Mouse (Mus musculus): ENCODE results near the gene Rbfox1. TPM values are rescaled to one million over a fixed set of nuclear protein-coding genes. Genes with fewer than 3 reads are reported as not detected.

The Rbfox1 gene
- polyA plus RNA-seq, 1 experiment from 2014 or later, result 125 TPM

DNA sequence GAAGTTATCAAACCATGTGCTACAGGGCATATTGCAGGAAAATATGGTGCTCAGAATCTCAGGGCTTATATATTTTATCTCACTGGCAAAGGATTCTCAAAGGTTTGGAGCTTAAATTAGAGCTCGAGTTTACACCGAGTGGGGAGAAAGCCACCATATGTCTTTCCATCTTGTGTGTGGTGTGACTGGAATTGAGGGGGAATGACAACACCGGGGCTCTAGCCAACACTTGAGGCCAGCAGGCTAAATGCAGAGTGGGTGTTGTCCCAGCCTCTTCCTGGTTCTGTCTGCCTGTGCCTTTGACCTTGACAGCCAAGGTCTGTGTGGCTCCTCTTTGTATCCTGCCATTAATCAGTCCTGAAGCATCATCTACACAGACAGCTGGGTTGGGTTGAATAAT, 157.6 kb downstream of the Rbfox1 start:
- 92% methylated on average over 3 of the region's 3 CpGs for WGBS
- Histone ChIP-seq H3K4me1 (ENCODE audit: control insufficient read depth, insufficient read depth, low read length) (no peaks in the 10 kb centered on the region), H3K9me3 (ENCODE audit: control insufficient read depth, low read length) (no peaks in the 10 kb centered on the region), H3K36me3 (ENCODE audit: control insufficient read depth, insufficient read depth, low read length) (no peaks in the 10 kb centered on the region), H3K27me3 (ENCODE audit: control insufficient read depth, insufficient read depth, low read length) (no peaks in the 10 kb centered on the region), H3K27ac (replicated peaks; ENCODE audit: low read depth, low read length) (no peak overlapping the region), H3K9ac (replicated peaks; ENCODE audit: low read length) (no peak overlapping the region), H3K4me2 (ENCODE audit: low read length) (no peak overlapping the region), H3K4me3 (replicated peaks; ENCODE audit: low read depth, low read length) (no peak overlapping the region)
- DNase-seq (no peak), ATAC-seq (ENCODE audit: low FRiP score, low TSS enrichment) (no peak)

GRCm38 (mm10) chr16:6048601-6049000, 163.4 kb downstream of the Rbfox1 start:
- H3K4me3 ChIP-seq (replicated peaks; ENCODE audit: low read depth, low read length), result no peak overlapping the region
- no peak overlapping the region for H3K9ac ChIP-seq (replicated peaks; ENCODE audit: low read length)
- no peaks in the 10 kb centered on the region for H3K4me1 ChIP-seq (ENCODE audit: control insufficient read depth, insufficient read depth, low read length)
- H3K27ac ChIP-seq (replicated peaks; ENCODE audit: low read depth, low read length), result no peak overlapping the region
- no peaks in the 10 kb centered on the region for H3K9me3 ChIP-seq (ENCODE audit: control insufficient read depth, low read length)
- ATAC-seq (ENCODE audit: low FRiP score, low TSS enrichment) (no peak), DNase-seq (no peak)
- H3K27me3 ChIP-seq (ENCODE audit: control insufficient read depth, insufficient read depth, low read length), result no peaks in the 10 kb centered on the region
- WGBS, result 95% methylated on average over 1 of the region's 1 CpGs
- H3K4me2 ChIP-seq (ENCODE audit: low read length), result no peak overlapping the region
- no peaks in the 10 kb centered on the region for H3K36me3 ChIP-seq (ENCODE audit: control insufficient read depth, insufficient read depth, low read length)

GRCm38 (mm10) chr16:6062495-6062894, 177.3 kb downstream of the Rbfox1 start:
- Histone ChIP-seq H3K36me3 (ENCODE audit: control insufficient read depth, insufficient read depth, low read length) (no peaks in the 10 kb centered on the region), H3K27me3 (ENCODE audit: control insufficient read depth, insufficient read depth, low read length) (no peaks in the 10 kb centered on the region), H3K4me2 (ENCODE audit: low read length) (no peak overlapping the region), H3K4me1 (ENCODE audit: control insufficient read depth, insufficient read depth, low read length) (no peaks in the 10 kb centered on the region), H3K4me3 (replicated peaks; ENCODE audit: low read depth, low read length) (no peak overlapping the region), H3K27ac (replicated peaks; ENCODE audit: low read depth, low read length) (no peak overlapping the region), H3K9ac (replicated peaks; ENCODE audit: low read length) (no peak overlapping the region), H3K9me3 (ENCODE audit: control insufficient read depth, low read length) (no peaks in the 10 kb centered on the region)
- WGBS, result 86% methylated on average over 1 of the region's 1 CpGs
- ATAC-seq (ENCODE audit: low FRiP score, low TSS enrichment) (no peak), DNase-seq (no peak)

GRCm38 (mm10) chr16:6065481-6065880, 180.3 kb downstream of the Rbfox1 start:
- H3K4me3 ChIP-seq (replicated peaks; ENCODE audit: low read depth, low read length), result no peak overlapping the region
- H3K27me3 ChIP-seq (ENCODE audit: control insufficient read depth, insufficient read depth, low read length), result no peaks in the 10 kb centered on the region
- WGBS, result 90% methylated on average over 4 of the region's 4 CpGs
- H3K9ac ChIP-seq (replicated peaks; ENCODE audit: low read length), result no peak overlapping the region
- no peaks in the 10 kb centered on the region for H3K36me3 ChIP-seq (ENCODE audit: control insufficient read depth, insufficient read depth, low read length)
- ATAC-seq (ENCODE audit: low FRiP score, low TSS enrichment) (no peak), DNase-seq (no peak)
- no peaks in the 10 kb centered on the region for H3K9me3 ChIP-seq (ENCODE audit: control insufficient read depth, low read length)
- no peaks in the 10 kb centered on the region for H3K4me1 ChIP-seq (ENCODE audit: control insufficient read depth, insufficient read depth, low read length)
- no peak overlapping the region for H3K27ac ChIP-seq (replicated peaks; ENCODE audit: low read depth, low read length)
- H3K4me2 ChIP-seq (ENCODE audit: low read length), result no peak overlapping the region

GRCm38 (mm10) chr16:6075442-6076050, 190.4 kb downstream of the Rbfox1 start:
- no peaks in the 10 kb centered on the region for H3K27me3 ChIP-seq (ENCODE audit: control insufficient read depth, insufficient read depth, low read length)
- no peak overlapping the region for H3K4me2 ChIP-seq (ENCODE audit: low read length)
- no peaks in the 10 kb centered on the region for H3K9me3 ChIP-seq (ENCODE audit: control insufficient read depth, low read length)
- H3K4me3 ChIP-seq (replicated peaks; ENCODE audit: low read depth, low read length), result no peak overlapping the region
- DNase-seq (no peak), ATAC-seq (ENCODE audit: low FRiP score, low TSS enrichment) (no peak)
- no peaks in the 10 kb centered on the region for H3K4me1 ChIP-seq (ENCODE audit: control insufficient read depth, insufficient read depth, low read length)
- 88% methylated on average over 10 of the region's 10 CpGs for WGBS
- H3K36me3 ChIP-seq (ENCODE audit: control insufficient read depth, insufficient read depth, low read length), result no peaks in the 10 kb centered on the region
- H3K9ac ChIP-seq (replicated peaks; ENCODE audit: low read length), result no peak overlapping the region
- no peak overlapping the region for H3K27ac ChIP-seq (replicated peaks; ENCODE audit: low read depth, low read length)

DNA sequence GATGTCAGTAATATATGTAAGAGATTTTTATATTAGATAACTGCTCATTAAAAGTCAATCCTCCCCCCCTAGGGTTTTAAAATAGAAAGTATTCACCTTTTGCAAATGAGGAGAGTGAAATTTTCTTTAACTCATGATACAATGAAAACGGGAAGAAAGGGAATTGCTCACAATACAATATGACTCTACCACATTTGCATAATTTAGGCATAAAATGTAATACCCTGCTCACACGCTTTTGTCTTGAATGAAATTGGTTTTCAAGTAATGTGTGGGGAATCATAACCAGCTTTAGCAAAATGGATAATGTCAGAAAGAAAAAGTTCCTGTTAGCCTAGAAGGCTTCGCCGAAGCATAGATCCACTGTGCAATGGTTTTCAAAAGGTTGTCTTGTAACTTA, 193.9 kb downstream of the Rbfox1 start:
- Histone ChIP-seq H3K27ac (replicated peaks; ENCODE audit: low read depth, low read length) (no peak overlapping the region), H3K9me3 (ENCODE audit: control insufficient read depth, low read length) (no peaks in the 10 kb centered on the region), H3K27me3 (ENCODE audit: control insufficient read depth, insufficient read depth, low read length) (no peaks in the 10 kb centered on the region), H3K9ac (replicated peaks; ENCODE audit: low read length) (no peak overlapping the region), H3K4me3 (replicated peaks; ENCODE audit: low read depth, low read length) (no peak overlapping the region), H3K4me1 (ENCODE audit: control insufficient read depth, insufficient read depth, low read length) (no peaks in the 10 kb centered on the region), H3K4me2 (ENCODE audit: low read length) (no peak overlapping the region), H3K36me3 (ENCODE audit: control insufficient read depth, insufficient read depth, low read length) (no peaks in the 10 kb centered on the region)
- DNase-seq (no peak), ATAC-seq (ENCODE audit: low FRiP score, low TSS enrichment) (no peak)
- WGBS, result 54% methylated on average over 4 of the region's 4 CpGs

DNA sequence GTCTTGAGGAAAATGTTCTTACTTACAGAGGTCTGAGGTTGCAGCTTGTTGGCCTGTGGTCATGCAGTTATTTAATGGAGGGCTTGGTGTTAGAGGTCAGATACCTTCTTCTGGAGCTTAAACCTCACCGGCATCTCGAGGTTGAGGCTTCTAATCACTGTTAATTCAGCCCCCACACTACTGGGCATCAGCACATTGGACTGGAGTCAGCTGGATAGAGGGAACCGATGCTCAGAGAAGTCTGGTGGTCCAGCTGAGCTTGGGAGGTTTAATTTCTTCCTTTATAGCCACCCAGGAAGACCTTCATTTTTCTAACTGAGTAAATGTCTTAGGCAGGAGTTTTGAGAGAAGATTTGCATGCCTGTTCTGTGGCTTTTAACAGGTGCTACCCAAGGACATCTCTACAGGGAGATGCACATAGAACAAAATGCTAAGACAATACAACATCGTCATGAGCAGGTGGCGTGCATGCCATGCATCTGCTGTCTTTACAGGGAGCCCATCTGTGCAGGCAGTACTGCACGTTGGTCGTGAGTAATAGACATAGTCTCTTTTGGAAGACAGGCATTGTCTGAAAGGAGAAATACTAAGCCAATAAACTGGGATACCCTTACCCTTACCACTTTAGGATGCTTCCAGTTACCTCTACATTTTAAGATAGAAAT, 199.7 kb downstream of the Rbfox1 start:
- DNase-seq, result no peak
- WGBS, result 80% methylated on average over 7 of the region's 7 CpGs
- H3K9ac ChIP-seq (replicated peaks; ENCODE audit: low read length), result no peak overlapping the region

DNA sequence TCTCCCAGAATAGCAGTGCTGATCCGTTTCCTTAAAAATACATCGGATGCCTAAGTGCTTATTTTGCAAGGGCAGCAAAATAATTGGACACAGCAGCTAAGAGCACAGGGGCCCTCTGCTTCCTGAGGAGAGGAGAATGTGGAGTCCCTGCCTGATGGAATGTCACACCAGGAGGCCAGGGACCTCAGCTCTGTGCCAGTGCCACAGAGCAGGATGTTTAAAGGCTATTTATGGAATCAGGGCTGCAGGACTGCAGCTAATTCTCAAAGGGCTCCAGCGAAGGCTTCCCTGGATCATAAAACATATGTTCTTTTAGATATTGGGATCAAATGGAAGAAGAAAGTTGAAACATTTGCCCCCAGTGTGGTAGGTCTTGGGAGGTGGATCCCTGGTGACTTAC, 201.0 kb downstream of the Rbfox1 start:
- peaks cover 6% of the 10 kb centered on the region; the same call in 1 of the 2 replicates for H3K4me1 ChIP-seq (ENCODE audit: control insufficient read depth, insufficient read depth, low read length)
- H3K9ac ChIP-seq (replicated peaks; ENCODE audit: low read length), result no peak overlapping the region
- no peaks in the 10 kb centered on the region for H3K9me3 ChIP-seq (ENCODE audit: control insufficient read depth, low read length)
- H3K4me2 ChIP-seq (ENCODE audit: low read length), result no peak overlapping the region
- no peaks in the 10 kb centered on the region for H3K27me3 ChIP-seq (ENCODE audit: control insufficient read depth, insufficient read depth, low read length)
- ATAC-seq (ENCODE audit: low FRiP score, low TSS enrichment) (no peak), DNase-seq (no peak)
- no peak overlapping the region for H3K27ac ChIP-seq (replicated peaks; ENCODE audit: low read depth, low read length)
- no peak overlapping the region for H3K4me3 ChIP-seq (replicated peaks; ENCODE audit: low read depth, low read length)
- no peaks in the 10 kb centered on the region for H3K36me3 ChIP-seq (ENCODE audit: control insufficient read depth, insufficient read depth, low read length)
- 61% methylated on average over 3 of the region's 3 CpGs for WGBS

More for the DNA sequence above, 199.7 kb downstream of the Rbfox1 start:
- ATAC-seq (ENCODE audit: low FRiP score, low TSS enrichment), result no peak
- no peak overlapping the region for H3K27ac ChIP-seq (replicated peaks; ENCODE audit: low read depth, low read length)
- H3K36me3 ChIP-seq (ENCODE audit: control insufficient read depth, insufficient read depth, low read length), result no peaks in the 10 kb centered on the region
- no peak overlapping the region for H3K4me2 ChIP-seq (ENCODE audit: low read length)
- no peaks in the 10 kb centered on the region for H3K27me3 ChIP-seq (ENCODE audit: control insufficient read depth, insufficient read depth, low read length)
- no peaks in the 10 kb centered on the region for H3K9me3 ChIP-seq (ENCODE audit: control insufficient read depth, low read length)
- H3K4me3 ChIP-seq (replicated peaks; ENCODE audit: low read depth, low read length), result no peak overlapping the region
- peaks cover 6% of the 10 kb centered on the region; the same call in 1 of the 2 replicates for H3K4me1 ChIP-seq (ENCODE audit: control insufficient read depth, insufficient read depth, low read length)

Measured in midbrain, embryonic 14.5 days (tissue).